Mouse (Mus musculus): Measurements from ENCODE around the gene Naa35. TPM values are rescaled to one million over a fixed set of nuclear protein-coding genes. Genes with fewer than 3 reads are reported as not detected.

The Naa35 gene
- polyA plus RNA-seq, 1 experiment, result 46.5 TPM

DNA sequence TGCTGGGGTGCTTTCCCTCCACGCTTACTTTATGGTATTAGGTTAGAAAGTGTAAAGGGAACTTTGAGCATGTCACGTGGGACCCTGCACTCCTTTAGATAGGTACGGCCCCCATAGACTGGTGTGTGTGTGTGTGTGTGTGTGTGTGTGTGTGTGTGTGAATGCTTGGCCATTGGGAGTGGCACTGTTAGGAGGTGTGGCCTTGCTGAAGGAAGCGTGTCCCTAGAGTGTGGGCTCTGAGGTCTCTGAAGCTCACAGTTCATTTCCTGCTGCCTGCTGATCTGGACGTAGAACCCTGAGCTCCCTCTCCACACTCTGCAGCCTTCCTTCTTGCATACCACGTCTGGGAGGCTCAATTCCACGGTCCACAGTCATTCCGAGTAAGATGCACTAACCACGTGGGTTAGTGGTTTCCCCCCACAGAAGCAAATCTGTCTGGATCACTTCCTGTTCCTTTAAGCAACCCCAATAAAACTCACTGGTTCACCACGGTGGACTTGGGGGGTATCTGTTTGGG is 71.3 kb downstream of the Naa35 start:
- no peaks in the 10 kb centered on the region for H3K36me3 ChIP-seq (ENCODE audit: control insufficient read depth, insufficient read depth, low read length)
- no peak for TF ChIP-seq CTCF (IDR thresholded peaks at IDR 0.05; ENCODE audit: control insufficient read depth, insufficient read depth, insufficient replicate concordance, low read depth, low read length)
- no peak for TF ChIP-seq POLR2A (IDR thresholded peaks at IDR 0.05; ENCODE audit: control insufficient read depth, low read depth, low read length)
- no peaks in the 10 kb centered on the region for H3K27me3 ChIP-seq (ENCODE audit: control insufficient read depth, insufficient read depth, low read length)
- H3K4me3 ChIP-seq (ENCODE audit: control insufficient read depth, low read depth, low read length), result no peak overlapping the region
- peaks cover 4% of the 10 kb centered on the region for H3K4me1 ChIP-seq (ENCODE audit: control insufficient read depth, insufficient read depth, low read length)
- no peak overlapping the region for H3K27ac ChIP-seq (ENCODE audit: control insufficient read depth, insufficient read depth, low read depth, low read length)

DNA sequence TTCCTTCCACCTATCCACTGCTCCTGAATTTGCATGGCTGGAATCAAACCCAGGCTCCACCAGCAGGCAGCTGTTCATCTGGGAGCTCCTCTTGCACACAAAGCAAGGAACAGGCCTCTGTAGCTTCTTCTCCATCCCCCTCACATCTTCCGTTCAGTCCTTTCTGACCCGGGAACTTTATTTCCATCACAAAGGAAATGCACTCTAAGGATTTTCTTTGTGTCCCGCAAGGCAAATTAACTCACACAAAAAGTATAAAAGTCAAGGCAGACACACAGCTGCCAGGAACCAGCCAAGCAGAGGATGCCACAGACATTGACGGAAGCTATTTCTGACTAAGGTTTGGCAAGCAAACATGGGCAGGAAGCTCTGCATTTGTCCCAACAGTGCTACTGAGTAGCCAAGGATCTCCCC is 71.9 kb downstream of the Naa35 start:
- no peak for TF ChIP-seq POLR2A (IDR thresholded peaks at IDR 0.05; ENCODE audit: control insufficient read depth, low read depth, low read length)
- TF ChIP-seq CTCF (IDR thresholded peaks at IDR 0.05; ENCODE audit: control insufficient read depth, insufficient read depth, insufficient replicate concordance, low read depth, low read length), result no peak
- Histone ChIP-seq H3K4me3 (ENCODE audit: control insufficient read depth, low read depth, low read length) (no peak overlapping the region), H3K27me3 (ENCODE audit: control insufficient read depth, insufficient read depth, low read length) (no peaks in the 10 kb centered on the region), H3K27ac (ENCODE audit: control insufficient read depth, insufficient read depth, low read depth, low read length) (no peak overlapping the region), H3K36me3 (ENCODE audit: control insufficient read depth, insufficient read depth, low read length) (no peaks in the 10 kb centered on the region), H3K4me1 (ENCODE audit: control insufficient read depth, insufficient read depth, low read length) (peaks cover 4% of the 10 kb centered on the region)

- peaks cover 4% of the 10 kb centered on the region for H3K4me1 ChIP-seq (ENCODE audit: control insufficient read depth, insufficient read depth, low read length)
- no peaks in the 10 kb centered on the region for H3K36me3 ChIP-seq (ENCODE audit: control insufficient read depth, insufficient read depth, low read length)
Measured at GRCm38 (mm10) chr13:59657781-59658180, 72.7 kb downstream of the Naa35 start.

DNA sequence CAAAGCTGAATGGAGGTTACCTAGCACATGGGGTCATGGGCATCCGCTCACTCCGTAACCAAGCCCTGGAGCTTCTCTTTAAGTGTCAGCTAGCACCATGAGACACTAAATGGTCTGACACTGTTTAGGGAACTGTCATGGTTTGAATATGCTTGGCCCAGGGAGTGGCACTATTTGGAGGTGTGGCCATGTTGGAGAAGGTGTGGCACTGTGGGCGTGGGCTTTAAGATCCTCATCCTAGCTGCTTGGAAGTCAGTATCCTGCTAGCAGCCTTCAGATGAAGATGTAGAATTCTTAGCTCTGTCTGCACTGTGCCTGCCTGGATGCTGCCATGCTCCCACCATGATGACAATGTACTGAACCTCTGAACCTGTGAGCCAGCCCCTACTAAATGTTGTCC is 75.3 kb downstream of the Naa35 start:
- H3K36me3 ChIP-seq (ENCODE audit: control insufficient read depth, insufficient read depth, low read length), result no peaks in the 10 kb centered on the region
- TF ChIP-seq CTCF (IDR thresholded peaks at IDR 0.05; ENCODE audit: control insufficient read depth, insufficient read depth, insufficient replicate concordance, low read depth, low read length) (no peak), POLR2A (IDR thresholded peaks at IDR 0.05; ENCODE audit: control insufficient read depth, low read depth, low read length) (no peak)

More at GRCm38 (mm10) chr13:59657781-59658180, 72.7 kb downstream of the Naa35 start:
- Histone ChIP-seq H3K4me3 (ENCODE audit: control insufficient read depth, low read depth, low read length) (no peak overlapping the region), H3K27ac (ENCODE audit: control insufficient read depth, insufficient read depth, low read depth, low read length) (no peak overlapping the region), H3K27me3 (ENCODE audit: control insufficient read depth, insufficient read depth, low read length) (no peaks in the 10 kb centered on the region)
- TF ChIP-seq CTCF (IDR thresholded peaks at IDR 0.05; ENCODE audit: control insufficient read depth, insufficient read depth, insufficient replicate concordance, low read depth, low read length) (no peak), POLR2A (IDR thresholded peaks at IDR 0.05; ENCODE audit: control insufficient read depth, low read depth, low read length) (no peak)

DNA sequence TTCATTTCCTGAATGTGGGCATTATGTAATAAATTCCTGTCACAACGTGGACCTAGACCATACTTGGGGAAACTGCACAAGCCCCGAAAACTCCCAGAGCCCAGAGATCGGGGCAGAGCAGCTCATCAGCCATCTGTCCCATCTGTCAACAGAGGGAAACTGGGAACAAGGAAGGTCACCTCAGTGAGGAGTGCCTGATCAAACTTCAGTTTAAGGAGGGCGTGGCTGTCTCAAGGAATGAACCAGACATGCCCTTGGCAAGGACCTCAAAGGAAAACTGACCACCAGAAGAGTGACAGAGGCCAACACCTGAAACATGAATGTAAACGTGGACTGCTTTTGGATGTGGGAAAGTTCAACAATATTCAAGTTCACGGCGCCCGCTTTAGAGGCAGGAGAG is 76.3 kb downstream of the Naa35 start:
- H3K4me3 ChIP-seq (ENCODE audit: control insufficient read depth, low read depth, low read length), result no peak overlapping the region
- no peak for TF ChIP-seq POLR2A (IDR thresholded peaks at IDR 0.05; ENCODE audit: control insufficient read depth, low read depth, low read length)
- TF ChIP-seq CTCF (IDR thresholded peaks at IDR 0.05; ENCODE audit: control insufficient read depth, insufficient read depth, insufficient replicate concordance, low read depth, low read length), result no peak
- no peak overlapping the region for H3K27ac ChIP-seq (ENCODE audit: control insufficient read depth, insufficient read depth, low read depth, low read length)
- no peaks in the 10 kb centered on the region for H3K36me3 ChIP-seq (ENCODE audit: control insufficient read depth, insufficient read depth, low read length)
- no peaks in the 10 kb centered on the region for H3K27me3 ChIP-seq (ENCODE audit: control insufficient read depth, insufficient read depth, low read length)
- no peaks in the 10 kb centered on the region for H3K4me1 ChIP-seq (ENCODE audit: control insufficient read depth, insufficient read depth, low read length)

More for the DNA sequence above, 75.3 kb downstream of the Naa35 start:
- H3K27me3 ChIP-seq (ENCODE audit: control insufficient read depth, insufficient read depth, low read length), result no peaks in the 10 kb centered on the region
- no peak overlapping the region for H3K4me3 ChIP-seq (ENCODE audit: control insufficient read depth, low read depth, low read length)
- no peak overlapping the region for H3K27ac ChIP-seq (ENCODE audit: control insufficient read depth, insufficient read depth, low read depth, low read length)
- H3K4me1 ChIP-seq (ENCODE audit: control insufficient read depth, insufficient read depth, low read length), result no peaks in the 10 kb centered on the region

DNA sequence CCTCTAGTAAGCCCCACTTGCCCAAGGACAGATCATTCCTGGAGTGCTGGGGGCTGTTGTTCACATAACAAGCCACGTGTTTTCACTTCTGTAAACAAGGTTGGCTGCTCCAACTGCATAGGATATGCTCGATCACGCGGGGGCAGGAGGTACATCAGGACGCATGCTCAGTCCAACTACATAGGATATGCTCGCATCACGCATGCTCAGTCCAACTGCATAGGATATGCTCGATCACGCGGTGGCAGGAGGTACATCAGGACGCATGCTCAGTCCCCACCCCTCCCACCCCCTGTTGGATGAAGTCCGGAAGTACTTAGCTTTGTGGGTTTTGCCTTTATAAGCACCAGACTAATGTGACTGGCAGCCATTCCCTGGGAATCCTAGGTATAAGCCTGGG is 76.9 kb downstream of the Naa35 start:
- no peaks in the 10 kb centered on the region for H3K4me1 ChIP-seq (ENCODE audit: control insufficient read depth, insufficient read depth, low read length)
- no peak for TF ChIP-seq CTCF (IDR thresholded peaks at IDR 0.05; ENCODE audit: control insufficient read depth, insufficient read depth, insufficient replicate concordance, low read depth, low read length)
- TF ChIP-seq POLR2A (IDR thresholded peaks at IDR 0.05; ENCODE audit: control insufficient read depth, low read depth, low read length), result peak; percentile 39; the same call in 1 of the 2 replicates
- no peaks in the 10 kb centered on the region for H3K36me3 ChIP-seq (ENCODE audit: control insufficient read depth, insufficient read depth, low read length)
- H3K4me3 ChIP-seq (ENCODE audit: control insufficient read depth, low read depth, low read length), result no peak overlapping the region
- no peaks in the 10 kb centered on the region for H3K27me3 ChIP-seq (ENCODE audit: control insufficient read depth, insufficient read depth, low read length)
- no peak overlapping the region for H3K27ac ChIP-seq (ENCODE audit: control insufficient read depth, insufficient read depth, low read depth, low read length)

- H3K36me3 ChIP-seq (ENCODE audit: control insufficient read depth, insufficient read depth, low read length), result no peaks in the 10 kb centered on the region
Measured at GRCm38 (mm10) chr13:59663939-59664712, 79.1 kb downstream of the Naa35 start.

More at GRCm38 (mm10) chr13:59663939-59664712, 79.1 kb downstream of the Naa35 start:
- no peaks in the 10 kb centered on the region for H3K27me3 ChIP-seq (ENCODE audit: control insufficient read depth, insufficient read depth, low read length)
- no peak for TF ChIP-seq CTCF (IDR thresholded peaks at IDR 0.05; ENCODE audit: control insufficient read depth, insufficient read depth, insufficient replicate concordance, low read depth, low read length)
- H3K4me1 ChIP-seq (ENCODE audit: control insufficient read depth, insufficient read depth, low read length), result peaks cover 3% of the 10 kb centered on the region; the same call in 1 of the 2 replicates
- no peak overlapping the region for H3K4me3 ChIP-seq (ENCODE audit: control insufficient read depth, low read depth, low read length)
- H3K27ac ChIP-seq (ENCODE audit: control insufficient read depth, insufficient read depth, low read depth, low read length), result no peak overlapping the region
